In genomic region chr16:34382992-34383391, GRCm38 (mm10) we compare ENCODE assay signal across 21 mouse cellular contexts.
DNase-seq lines count a peak whose midpoint lies in the region; ATAC-seq and TF ChIP-seq lines count a peak whose summit lies in the region.
"Had no signal": no experiment of that assay in that cellular context is flagged by ENCODE, and none has a peak within 500 bp of the region (broad histone marks: within the 10 kb centered on the region; RNA-seq: fewer than 3 reads in every experiment).

No protein-coding gene starts in this region.

- TF ChIP-seq CTCF in brain, embryonic 14.5 days (IDR thresholded peaks at IDR 0.05; ENCODE audit: borderline replicate concordance, extremely low read depth, insufficient read depth, insufficient read length), result no peak

- H3K4me2 ChIP-seq in hindbrain, embryonic 11.5 days (replicated peaks; ENCODE audit: low read depth, low read length), result no peak overlapping the region
- no peak overlapping the region for H3K4me2 ChIP-seq in hindbrain, embryonic 14.5 days (replicated peaks)
- no peak overlapping the region for H3K4me2 ChIP-seq in forebrain, embryonic 16.5 days (ENCODE audit: low read length)
- H3K4me2 ChIP-seq in neural tube, embryonic 13.5 days, result no peak overlapping the region
- H3K4me2 ChIP-seq: embryonic facial prominence, embryonic 12.5 days; hindbrain, embryonic 15.5 days; kidney, embryonic 15.5 days; liver, embryonic 13.5 days; lung, embryonic 14.5 days; stomach, embryonic 15.5 days had no signal

- peak; percentile 36 for DNase-seq in hindbrain, embryonic 11.5 days (ENCODE audit: low spot score)
- no peak for DNase-seq in hindbrain, embryonic 14.5 days (ENCODE audit: low spot score)
- peak; percentile 50 for DNase-seq in brain, embryonic 14.5 days (ENCODE audit: low read depth)
- DNase-seq in lung, postnatal 10 days, result no peak
- DNase-seq: adrenal gland, postnatal 36 days; B cell, adult 2 months; cerebellum, adult 8-10 months; liver, embryonic 13.5 days; lung, embryonic 14.5 days; lung, postnatal 4 days; thymus, adult 18-20 months; thymus, postnatal 4 days had no signal

- no peak overlapping the region for H3K4me3 ChIP-seq in hindbrain, embryonic 11.5 days (ENCODE audit: low read depth, low read length)
- H3K4me3 ChIP-seq in hindbrain, embryonic 14.5 days (replicated peaks; ENCODE audit: low read length), result no peak overlapping the region
- H3K4me3 ChIP-seq in forebrain, embryonic 16.5 days (replicated peaks; ENCODE audit: low read length), result no peak overlapping the region
- H3K4me3 ChIP-seq in neural tube, embryonic 13.5 days, result no peak overlapping the region
- H3K4me3 ChIP-seq: embryonic facial prominence, embryonic 12.5 days; heart, embryonic 10.5 days; hindbrain, embryonic 15.5 days; kidney, embryonic 15.5 days; liver, embryonic 13.5 days; stomach, embryonic 15.5 days had no signal

- WGBS in hindbrain, embryonic 11.5 days, result 74% methylated on average over 4 of the region's 4 CpGs
- 44% methylated on average over 4 of the region's 4 CpGs for WGBS in hindbrain, embryonic 14.5 days
- WGBS in forebrain, embryonic 16.5 days, result 61% methylated on average over 4 of the region's 4 CpGs
- 26% methylated on average over 4 of the region's 4 CpGs for WGBS in neural tube, embryonic 13.5 days

- no peaks in the 10 kb centered on the region for H3K9me3 ChIP-seq in hindbrain, embryonic 11.5 days (ENCODE audit: control insufficient read depth, low read length)
- no peaks in the 10 kb centered on the region for H3K9me3 ChIP-seq in hindbrain, embryonic 14.5 days (ENCODE audit: control insufficient read depth, low read length)
- H3K9me3 ChIP-seq in forebrain, embryonic 16.5 days (ENCODE audit: control insufficient read depth, low read length), result no peaks in the 10 kb centered on the region
- no peaks in the 10 kb centered on the region for H3K9me3 ChIP-seq in neural tube, embryonic 13.5 days
- H3K9me3 ChIP-seq: embryonic facial prominence, embryonic 12.5 days; heart, embryonic 10.5 days; hindbrain, embryonic 15.5 days; kidney, embryonic 15.5 days; liver, embryonic 13.5 days; stomach, embryonic 15.5 days had no signal

- no peaks in the 10 kb centered on the region for H3K36me3 ChIP-seq in hindbrain, embryonic 11.5 days (ENCODE audit: control insufficient read depth, insufficient read depth, low read length)
- H3K36me3 ChIP-seq in hindbrain, embryonic 14.5 days (replicated peaks; ENCODE audit: control insufficient read depth, insufficient read depth), result peaks cover 9% of the 10 kb centered on the region; the same call in 1 of the 2 replicates
- H3K36me3 ChIP-seq in forebrain, embryonic 16.5 days (ENCODE audit: control insufficient read depth, insufficient read depth), result no peaks in the 10 kb centered on the region
- H3K36me3 ChIP-seq in neural tube, embryonic 13.5 days, result peaks cover 16% of the 10 kb centered on the region; the same call in 1 of the 2 replicates
- H3K36me3 ChIP-seq: embryonic facial prominence, embryonic 12.5 days; heart, embryonic 10.5 days; hindbrain, embryonic 15.5 days; kidney, embryonic 15.5 days; liver, embryonic 13.5 days; stomach, embryonic 15.5 days had no signal

- peak; percentile 47 for ATAC-seq in hindbrain, embryonic 11.5 days (ENCODE audit: low FRiP score)
- ATAC-seq in hindbrain, embryonic 14.5 days (ENCODE audit: low FRiP score), result no peak
- peak; percentile 26 for ATAC-seq in forebrain, embryonic 16.5 days
- ATAC-seq in neural tube, embryonic 13.5 days (ENCODE audit: low read depth), result no peak
- ATAC-seq in erythroblast, adult 5-6 weeks (replicated peaks; ENCODE audit: low FRiP score, poor library complexity, severe bottlenecking), result no peak
- ATAC-seq: intestine, embryonic 16.5 days had no signal

- no peak for TF ChIP-seq POLR2A in brain, embryonic 14.5 days (IDR thresholded peaks at IDR 0.05; ENCODE audit: borderline replicate concordance, extremely low read depth, insufficient read depth, insufficient read length, poor library complexity, severe bottlenecking)

- H3K27ac ChIP-seq in hindbrain, embryonic 11.5 days (ENCODE audit: low read depth, low read length), result no peak overlapping the region; the same call in 1 of the 2 replicates
- no peak overlapping the region for H3K27ac ChIP-seq in hindbrain, embryonic 14.5 days
- H3K27ac ChIP-seq in forebrain, embryonic 16.5 days (ENCODE audit: low read length), result no peak overlapping the region
- 0 out of 2 replicates have a peak overlapping the region, but pooled peaks have one; percentile 18 for H3K27ac ChIP-seq in neural tube, embryonic 13.5 days (replicated peaks)
- H3K27ac ChIP-seq: embryonic facial prominence, embryonic 12.5 days; heart, embryonic 10.5 days; hindbrain, embryonic 15.5 days; kidney, embryonic 15.5 days; liver, embryonic 13.5 days; stomach, embryonic 15.5 days had no signal

- H3K9ac ChIP-seq in hindbrain, embryonic 11.5 days (ENCODE audit: low read depth, low read length), result no peak overlapping the region
- H3K9ac ChIP-seq in hindbrain, embryonic 14.5 days, result no peak overlapping the region
- no peak overlapping the region for H3K9ac ChIP-seq in forebrain, embryonic 16.5 days (replicated peaks; ENCODE audit: low read depth, low read length)
- H3K9ac ChIP-seq in neural tube, embryonic 13.5 days, result no peak overlapping the region
- H3K9ac ChIP-seq: embryonic facial prominence, embryonic 12.5 days; hindbrain, embryonic 15.5 days; kidney, embryonic 15.5 days; liver, embryonic 13.5 days; lung, embryonic 14.5 days; stomach, embryonic 15.5 days had no signal

- no peaks in the 10 kb centered on the region for H3K4me1 ChIP-seq in hindbrain, embryonic 11.5 days (replicated peaks; ENCODE audit: control insufficient read depth, insufficient read depth, low read length)
- H3K4me1 ChIP-seq in hindbrain, embryonic 14.5 days (replicated peaks; ENCODE audit: control insufficient read depth, insufficient read depth, low read length), result peaks cover 12% of the 10 kb centered on the region; the same call in 1 of the 2 replicates
- peaks cover 8% of the 10 kb centered on the region for H3K4me1 ChIP-seq in forebrain, embryonic 16.5 days (replicated peaks; ENCODE audit: control insufficient read depth, insufficient read depth, low read length)
- H3K4me1 ChIP-seq in neural tube, embryonic 13.5 days (replicated peaks), result peaks cover 25% of the 10 kb centered on the region
- H3K4me1 ChIP-seq: embryonic facial prominence, embryonic 12.5 days; kidney, embryonic 15.5 days; liver, embryonic 13.5 days; stomach, embryonic 15.5 days had no signal

- H3K27me3 ChIP-seq in hindbrain, embryonic 11.5 days (ENCODE audit: control insufficient read depth, insufficient read depth, low read length), result no peaks in the 10 kb centered on the region
- H3K27me3 ChIP-seq in hindbrain, embryonic 14.5 days (ENCODE audit: control insufficient read depth, insufficient read depth, low read length), result no peaks in the 10 kb centered on the region
- H3K27me3 ChIP-seq in forebrain, embryonic 16.5 days (replicated peaks; ENCODE audit: control insufficient read depth, insufficient read depth, low read length), result no peaks in the 10 kb centered on the region
- H3K27me3 ChIP-seq in neural tube, embryonic 13.5 days, result no peaks in the 10 kb centered on the region
- H3K27me3 ChIP-seq: embryonic facial prominence, embryonic 12.5 days; hindbrain, embryonic 15.5 days; kidney, embryonic 15.5 days; liver, embryonic 13.5 days; stomach, embryonic 15.5 days had no signal

Comparison
In these comparisons a context has a peak if more than half of its experiments do, and no peak if none do; other contexts are left out.
1. ATAC-seq: peak in hindbrain, embryonic 11.5 days (single experiment) and forebrain, embryonic 16.5 days (single experiment); none in hindbrain, embryonic 14.5 days (single experiment), neural tube, embryonic 13.5 days (single experiment) and erythroblast, adult 5-6 weeks (single experiment).
2. DNase-seq: peak in hindbrain, embryonic 11.5 days (single experiment) and brain, embryonic 14.5 days (single experiment); none in hindbrain, embryonic 14.5 days (single experiment) and lung, postnatal 10 days (single experiment).